Mouse (Mus musculus): ENCODE data around the gene Akr1c14. TPM values are rescaled to one million over a fixed set of nuclear protein-coding genes. Genes with fewer than 3 reads are reported as not detected.

Akr1c14 gene
- 0.23 and 0.46 TPM in 2 replicates for polyA plus RNA-seq (2012; rRNA removed)

GRCm38 (mm10) chr13:4048719-4049118 lies at the start of gene Akr1c14:
Akr1c14 (plus strand) TSS chr13:4049011.
- H3K4me1 ChIP-seq (ENCODE audit: control insufficient read depth, insufficient read depth, low read length), result no peaks in the 10 kb centered on the region
- TF ChIP-seq POLR2A (IDR thresholded peaks at IDR 0.05; ENCODE audit: control insufficient read depth, low read depth, low read length) (no peak), CTCF (IDR thresholded peaks at IDR 0.05; ENCODE audit: control insufficient read depth, insufficient read depth, insufficient replicate concordance, low read depth, low read length) (no peak)
- H3K27me3 ChIP-seq (ENCODE audit: control insufficient read depth, insufficient read depth, low read length), result no peaks in the 10 kb centered on the region
- no peak within 1 kb of the TSS for H3K4me3 ChIP-seq (ENCODE audit: control insufficient read depth, low read depth, low read length)
- no peak within 1 kb of the TSS for H3K27ac ChIP-seq (ENCODE audit: control insufficient read depth, insufficient read depth, low read depth, low read length)
- no peaks in the 10 kb centered on the region for H3K36me3 ChIP-seq (ENCODE audit: control insufficient read depth, insufficient read depth, low read length)

- TF ChIP-seq CTCF (IDR thresholded peaks at IDR 0.05; ENCODE audit: control insufficient read depth, insufficient read depth, insufficient replicate concordance, low read depth, low read length) (peak; percentile 64; the same call in 1 of the 2 replicates), POLR2A (IDR thresholded peaks at IDR 0.05; ENCODE audit: control insufficient read depth, low read depth, low read length) (no peak)
- Histone ChIP-seq H3K27ac (ENCODE audit: control insufficient read depth, insufficient read depth, low read depth, low read length) (no peak overlapping the region), H3K27me3 (ENCODE audit: control insufficient read depth, insufficient read depth, low read length) (no peaks in the 10 kb centered on the region), H3K36me3 (ENCODE audit: control insufficient read depth, insufficient read depth, low read length) (no peaks in the 10 kb centered on the region), H3K4me1 (ENCODE audit: control insufficient read depth, insufficient read depth, low read length) (no peaks in the 10 kb centered on the region), H3K4me3 (ENCODE audit: control insufficient read depth, low read depth, low read length) (no peak overlapping the region)
Observed at GRCm38 (mm10) chr13:4001687-4002086, 47.1 kb upstream of the Akr1c14 start.

- no peak overlapping the region for H3K27ac ChIP-seq (ENCODE audit: control insufficient read depth, insufficient read depth, low read depth, low read length)
- H3K36me3 ChIP-seq (ENCODE audit: control insufficient read depth, insufficient read depth, low read length), result no peaks in the 10 kb centered on the region
- no peak overlapping the region for H3K4me3 ChIP-seq (ENCODE audit: control insufficient read depth, low read depth, low read length)
- TF ChIP-seq CTCF (IDR thresholded peaks at IDR 0.05; ENCODE audit: control insufficient read depth, insufficient read depth, insufficient replicate concordance, low read depth, low read length) (no peak), POLR2A (IDR thresholded peaks at IDR 0.05; ENCODE audit: control insufficient read depth, low read depth, low read length) (no peak)
- H3K27me3 ChIP-seq (ENCODE audit: control insufficient read depth, insufficient read depth, low read length), result no peaks in the 10 kb centered on the region
- no peaks in the 10 kb centered on the region for H3K4me1 ChIP-seq (ENCODE audit: control insufficient read depth, insufficient read depth, low read length)
Observed at GRCm38 (mm10) chr13:4010784-4011183, 38.0 kb upstream of the Akr1c14 start.

- H3K27ac ChIP-seq (ENCODE audit: control insufficient read depth, insufficient read depth, low read depth, low read length), result no peak overlapping the region
- no peak overlapping the region for H3K4me3 ChIP-seq (ENCODE audit: control insufficient read depth, low read depth, low read length)
- H3K27me3 ChIP-seq (ENCODE audit: control insufficient read depth, insufficient read depth, low read length), result no peaks in the 10 kb centered on the region
- TF ChIP-seq POLR2A (IDR thresholded peaks at IDR 0.05; ENCODE audit: control insufficient read depth, low read depth, low read length), result no peak
- no peak for TF ChIP-seq CTCF (IDR thresholded peaks at IDR 0.05; ENCODE audit: control insufficient read depth, insufficient read depth, insufficient replicate concordance, low read depth, low read length)
- no peaks in the 10 kb centered on the region for H3K4me1 ChIP-seq (ENCODE audit: control insufficient read depth, insufficient read depth, low read length)
- no peaks in the 10 kb centered on the region for H3K36me3 ChIP-seq (ENCODE audit: control insufficient read depth, insufficient read depth, low read length)
Observed at GRCm38 (mm10) chr13:4013811-4014210, 35.0 kb upstream of the Akr1c14 start.

- Histone ChIP-seq H3K4me3 (ENCODE audit: control insufficient read depth, low read depth, low read length) (no peak overlapping the region), H3K27ac (ENCODE audit: control insufficient read depth, insufficient read depth, low read depth, low read length) (no peak overlapping the region), H3K4me1 (ENCODE audit: control insufficient read depth, insufficient read depth, low read length) (no peaks in the 10 kb centered on the region), H3K36me3 (ENCODE audit: control insufficient read depth, insufficient read depth, low read length) (no peaks in the 10 kb centered on the region), H3K27me3 (ENCODE audit: control insufficient read depth, insufficient read depth, low read length) (no peaks in the 10 kb centered on the region)
- TF ChIP-seq CTCF (IDR thresholded peaks at IDR 0.05; ENCODE audit: control insufficient read depth, insufficient read depth, insufficient replicate concordance, low read depth, low read length) (no peak), POLR2A (IDR thresholded peaks at IDR 0.05; ENCODE audit: control insufficient read depth, low read depth, low read length) (no peak)
Observed at GRCm38 (mm10) chr13:4029897-4030296, 18.9 kb upstream of the Akr1c14 start.

- no peak overlapping the region for H3K4me3 ChIP-seq (ENCODE audit: control insufficient read depth, low read depth, low read length)
Observed at GRCm38 (mm10) chr13:4032512-4032911, 16.3 kb upstream of the Akr1c14 start.

GRCm38 (mm10) chr13:4035052-4035451 lies 13.8 kb upstream of the Akr1c14 start:
- TF ChIP-seq POLR2A (IDR thresholded peaks at IDR 0.05; ENCODE audit: control insufficient read depth, low read depth, low read length) (no peak), CTCF (IDR thresholded peaks at IDR 0.05; ENCODE audit: control insufficient read depth, insufficient read depth, insufficient replicate concordance, low read depth, low read length) (no peak)
- H3K27ac ChIP-seq (ENCODE audit: control insufficient read depth, insufficient read depth, low read depth, low read length), result no peak overlapping the region
- no peaks in the 10 kb centered on the region for H3K4me1 ChIP-seq (ENCODE audit: control insufficient read depth, insufficient read depth, low read length)

More at GRCm38 (mm10) chr13:4032512-4032911, 16.3 kb upstream of the Akr1c14 start:
- TF ChIP-seq POLR2A (IDR thresholded peaks at IDR 0.05; ENCODE audit: control insufficient read depth, low read depth, low read length) (no peak), CTCF (IDR thresholded peaks at IDR 0.05; ENCODE audit: control insufficient read depth, insufficient read depth, insufficient replicate concordance, low read depth, low read length) (no peak)
- Histone ChIP-seq H3K36me3 (ENCODE audit: control insufficient read depth, insufficient read depth, low read length) (no peaks in the 10 kb centered on the region), H3K27ac (ENCODE audit: control insufficient read depth, insufficient read depth, low read depth, low read length) (no peak overlapping the region), H3K27me3 (ENCODE audit: control insufficient read depth, insufficient read depth, low read length) (no peaks in the 10 kb centered on the region), H3K4me1 (ENCODE audit: control insufficient read depth, insufficient read depth, low read length) (no peaks in the 10 kb centered on the region)

GRCm38 (mm10) chr13:4046113-4046512 lies 2.7 kb upstream of the Akr1c14 start:
- no peaks in the 10 kb centered on the region for H3K36me3 ChIP-seq (ENCODE audit: control insufficient read depth, insufficient read depth, low read length)
- no peak for TF ChIP-seq CTCF (IDR thresholded peaks at IDR 0.05; ENCODE audit: control insufficient read depth, insufficient read depth, insufficient replicate concordance, low read depth, low read length)
- TF ChIP-seq POLR2A (IDR thresholded peaks at IDR 0.05; ENCODE audit: control insufficient read depth, low read depth, low read length), result no peak
- H3K27ac ChIP-seq (ENCODE audit: control insufficient read depth, insufficient read depth, low read depth, low read length), result no peak overlapping the region

More at GRCm38 (mm10) chr13:4035052-4035451, 13.8 kb upstream of the Akr1c14 start:
- H3K4me3 ChIP-seq (ENCODE audit: control insufficient read depth, low read depth, low read length), result no peak overlapping the region
- no peaks in the 10 kb centered on the region for H3K27me3 ChIP-seq (ENCODE audit: control insufficient read depth, insufficient read depth, low read length)
- H3K36me3 ChIP-seq (ENCODE audit: control insufficient read depth, insufficient read depth, low read length), result no peaks in the 10 kb centered on the region

More at GRCm38 (mm10) chr13:4046113-4046512, 2.7 kb upstream of the Akr1c14 start:
- no peaks in the 10 kb centered on the region for H3K27me3 ChIP-seq (ENCODE audit: control insufficient read depth, insufficient read depth, low read length)
- no peaks in the 10 kb centered on the region for H3K4me1 ChIP-seq (ENCODE audit: control insufficient read depth, insufficient read depth, low read length)
- no peak overlapping the region for H3K4me3 ChIP-seq (ENCODE audit: control insufficient read depth, low read depth, low read length)
